Mouse (Mus musculus) embryo, embryonic 11.5 days (tissue): Measurements from ENCODE around the gene Cmya5.

Source experiments
- DNase-seq: peaks from one replicate; pipeline ENCODE4 v3.0.0-alpha.2; 2012; ENCODE audit warnings: low read depth, low spot score

Cmya5 gene

GRCm38 (mm10) chr13:92992823-92993222 lies 151.7 kb downstream of the Cmya5 start:
- DNase-seq, result no peak
